Mouse (Mus musculus): ENCODE measurements around the gene Smad6.

Smad6 gene

DNA sequence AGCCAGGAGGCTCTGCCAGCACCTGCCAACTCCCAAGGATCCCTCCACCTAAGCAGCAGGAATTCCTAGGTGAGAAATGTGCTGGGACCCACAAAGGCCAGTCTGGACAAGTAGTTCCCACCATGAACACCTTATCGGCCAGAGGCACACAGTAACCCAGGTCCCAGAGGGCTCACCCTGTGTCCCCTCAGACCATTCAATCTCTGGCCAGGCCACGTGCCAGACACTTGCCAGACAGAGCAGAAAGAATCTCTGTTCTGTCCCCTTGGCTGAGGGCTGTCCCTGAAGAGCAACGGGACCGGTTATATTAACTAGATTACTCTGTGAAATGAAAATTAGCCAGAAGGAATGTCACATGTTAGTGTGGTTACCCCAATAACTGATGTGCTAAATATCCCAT, 39.9 kb downstream of the Smad6 start:
- no peak for DNase-seq

- DNase-seq, result no peak
Observed at GRCm38 (mm10) chr9:63981371-63981770, 40.5 kb downstream of the Smad6 start.

DNA sequence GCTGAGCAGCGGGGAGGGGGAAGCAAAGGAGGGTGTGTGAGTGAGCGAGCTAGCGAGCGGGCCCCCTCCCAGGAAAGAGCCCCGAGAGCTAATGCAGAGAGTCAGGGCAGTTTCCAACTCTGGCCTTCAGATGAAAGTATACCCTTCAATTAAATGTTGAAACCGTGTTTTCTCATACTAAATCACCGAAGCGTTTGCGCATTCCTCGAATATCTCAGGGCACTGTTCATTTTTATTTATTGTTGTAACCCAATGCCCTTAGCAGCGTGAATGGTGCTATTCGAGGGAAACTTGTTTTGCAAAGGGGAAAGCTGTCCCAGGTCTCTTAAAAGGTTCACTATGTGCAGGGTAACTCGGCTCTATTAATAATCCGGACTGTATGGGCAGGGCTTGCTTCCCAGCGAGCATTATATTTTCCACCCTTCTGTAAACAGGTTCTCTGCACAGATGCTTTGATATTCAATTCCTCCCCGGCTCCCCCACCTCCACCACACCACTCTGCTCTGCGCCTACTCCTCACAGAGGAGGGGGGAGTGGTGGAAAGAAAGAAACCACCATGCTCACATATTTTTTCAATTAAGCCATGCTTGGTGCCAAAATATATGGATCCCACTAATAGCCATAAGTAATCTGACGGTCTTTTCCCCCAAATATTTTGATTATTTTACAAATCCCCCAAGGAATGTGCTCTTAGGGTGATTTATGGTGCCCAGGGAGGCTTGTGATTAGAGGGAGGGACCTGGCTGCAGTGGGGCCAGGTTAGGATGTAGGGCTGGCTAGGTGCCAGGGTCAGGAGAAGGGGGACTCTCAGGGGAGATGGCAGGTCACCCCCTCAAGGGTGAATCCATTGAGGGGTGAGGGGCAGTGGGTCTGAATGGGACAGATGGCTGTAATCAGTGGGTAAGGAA, 41.4 kb downstream of the Smad6 start:
- DNase-seq, result no peak

DNA sequence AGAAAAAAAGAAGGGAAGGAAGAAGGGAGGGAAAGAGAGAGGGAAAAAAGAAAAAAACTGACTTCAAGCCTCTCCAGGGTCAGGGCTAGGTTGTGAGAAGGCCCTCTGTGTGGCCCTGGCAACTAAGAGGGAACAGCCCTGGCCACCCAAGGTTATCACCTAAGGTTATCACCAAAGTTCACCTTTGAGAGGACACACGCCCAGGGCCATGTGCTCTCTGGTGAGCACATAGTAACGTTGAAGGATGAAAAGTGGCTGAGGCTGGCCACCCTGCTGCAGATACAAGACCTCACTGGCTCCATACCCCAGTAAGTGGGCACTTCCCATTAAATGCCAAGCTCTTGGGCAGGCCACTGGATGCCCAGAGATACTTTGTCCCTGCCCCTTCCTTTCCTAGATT, 42.6 kb downstream of the Smad6 start:
- DNase-seq, result no peak

DNA sequence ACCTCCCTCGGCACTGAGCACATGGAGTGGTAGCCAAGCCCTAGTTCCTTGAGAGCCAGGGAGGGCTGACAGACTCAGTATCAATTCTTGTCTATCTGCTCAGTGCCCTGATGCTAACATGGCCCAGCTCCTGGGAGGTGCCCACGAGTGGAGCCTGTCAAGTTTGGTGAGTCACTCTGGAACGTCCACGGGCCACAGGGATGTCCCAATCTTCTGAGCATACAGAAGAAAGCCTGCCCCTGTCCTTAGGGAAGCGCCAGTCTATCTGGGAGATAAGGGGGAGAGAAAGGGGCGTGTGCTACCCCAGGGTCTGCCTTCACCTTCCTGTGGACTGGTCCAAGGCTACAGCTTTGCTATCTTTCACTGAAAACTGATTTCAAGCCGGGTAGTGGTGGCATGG, 43.2 kb downstream of the Smad6 start:
- DNase-seq, result no peak

DNA sequence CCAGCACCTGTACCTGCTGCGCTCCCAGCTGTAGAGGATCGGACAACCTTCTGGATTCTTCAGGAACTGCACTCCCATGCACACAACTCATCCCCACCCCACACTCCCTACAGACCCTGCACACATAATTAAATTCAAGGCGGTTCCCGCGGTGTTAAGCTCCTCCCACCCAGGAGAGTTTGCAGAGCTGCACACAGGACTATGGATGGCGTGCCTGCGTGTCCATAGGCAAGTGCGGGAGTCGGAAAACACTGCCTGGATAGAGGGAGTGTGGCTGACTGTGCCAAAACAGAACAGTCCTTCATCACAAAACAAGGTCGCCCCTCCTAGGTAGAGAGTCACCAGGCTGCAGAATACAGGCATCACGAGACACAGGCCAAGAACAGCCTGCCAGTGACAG, 45.9 kb downstream of the Smad6 start:
- DNase-seq, result no peak

GRCm38 (mm10) chr9:63974258-63975023, 47.4 kb downstream of the Smad6 start:
- no peak for DNase-seq

- DNase-seq, result no peak
Observed at GRCm38 (mm10) chr9:63973662-63974190, 48.1 kb downstream of the Smad6 start.

DNA sequence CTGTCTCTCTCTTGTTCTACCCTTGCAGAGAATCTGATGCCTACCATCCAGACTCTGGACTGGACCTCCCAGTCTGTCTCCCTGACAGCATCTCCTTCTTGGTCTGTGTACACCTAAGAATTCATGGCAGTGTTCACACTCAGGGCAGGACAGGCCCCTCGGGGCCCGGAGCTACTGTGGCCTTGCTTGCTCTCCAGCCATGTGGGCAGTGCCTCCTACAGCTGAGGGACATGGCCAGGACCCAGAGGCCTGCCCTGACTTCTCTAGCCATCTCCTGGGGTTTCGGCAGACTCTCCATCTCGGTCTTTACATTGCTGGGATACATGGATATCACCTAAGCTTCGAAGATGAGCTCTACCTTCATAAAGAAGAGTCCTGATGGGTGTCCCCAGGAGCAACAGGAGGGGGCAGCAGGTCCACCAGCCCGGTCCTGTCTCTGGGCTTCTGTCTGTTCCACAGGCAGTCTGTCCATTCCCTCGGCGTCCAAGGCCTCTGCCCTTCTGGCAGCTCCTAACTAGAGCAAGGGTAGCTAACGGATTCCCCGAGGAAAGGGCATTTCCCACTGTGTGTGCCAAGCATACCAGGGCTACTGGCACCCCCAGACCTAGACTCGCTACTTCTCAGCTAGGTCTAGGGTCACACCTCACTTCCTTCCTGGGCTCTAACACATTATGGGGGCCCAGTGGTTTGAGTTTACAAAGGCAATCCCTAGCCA, 49.1 kb downstream of the Smad6 start:
- no peak for DNase-seq

DNA sequence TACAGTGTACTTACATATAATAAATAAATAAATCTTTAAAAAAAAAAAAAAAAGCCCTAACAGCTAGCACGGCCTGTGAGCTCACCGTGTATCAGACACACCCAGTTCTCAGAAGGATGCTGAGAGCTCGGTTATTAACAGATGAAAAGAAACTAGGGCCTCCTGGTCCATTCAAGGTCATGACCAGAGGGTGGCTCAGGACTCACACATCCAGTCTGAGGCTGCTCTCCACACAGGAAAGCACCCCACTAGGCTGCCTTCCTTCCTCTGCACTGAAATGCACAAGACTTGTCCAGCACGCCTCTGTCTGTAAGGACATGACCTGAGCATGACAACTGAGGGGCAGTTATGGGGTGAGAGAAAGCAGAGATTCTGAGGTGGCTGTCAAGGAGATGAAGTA, 50.3 kb downstream of the Smad6 start:
- DNase-seq, result no peak

GRCm38 (mm10) chr9:63970836-63971235, 51.0 kb downstream of the Smad6 start:
- DNase-seq, result no peak

DNA sequence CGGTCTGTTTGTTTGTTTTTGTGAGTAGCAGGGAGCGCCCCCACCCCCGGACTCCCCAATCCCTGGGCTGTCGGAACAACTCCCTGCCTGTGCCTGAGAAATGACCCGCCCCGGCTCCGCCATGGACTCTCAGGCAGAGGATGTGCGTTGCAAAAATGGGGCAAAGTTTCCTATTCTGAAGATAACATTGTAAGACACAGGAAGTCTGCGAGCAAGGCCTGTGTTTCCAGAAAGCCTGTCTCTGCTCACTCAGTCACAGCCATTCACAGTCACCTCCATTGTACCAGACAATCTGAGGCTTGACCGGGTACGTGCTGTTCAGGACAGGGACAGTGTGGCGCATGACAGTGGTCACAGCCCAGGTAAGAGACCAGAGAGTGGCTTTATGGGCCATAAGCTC, 51.5 kb downstream of the Smad6 start:
- no peak for DNase-seq

DNA sequence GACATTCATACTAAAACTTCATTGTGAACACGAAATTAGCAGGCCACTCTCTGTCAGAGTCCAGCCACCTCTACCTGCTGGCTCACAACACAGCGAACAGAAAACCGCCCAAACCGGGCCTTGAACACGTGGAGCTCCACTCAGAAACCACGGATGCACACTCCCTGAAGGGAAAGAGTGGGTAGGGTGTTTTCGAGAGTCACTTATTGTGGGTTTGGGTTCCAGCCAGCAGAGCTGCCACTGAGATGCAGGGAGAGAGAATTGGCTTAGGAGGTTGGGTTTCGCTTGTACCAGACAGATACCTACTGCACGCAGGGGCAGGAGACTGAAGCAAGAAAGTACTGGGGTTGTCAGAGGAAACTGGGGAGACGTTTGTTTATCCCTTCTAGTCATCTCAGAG, 52.4 kb downstream of the Smad6 start:
- no peak for DNase-seq

DNA sequence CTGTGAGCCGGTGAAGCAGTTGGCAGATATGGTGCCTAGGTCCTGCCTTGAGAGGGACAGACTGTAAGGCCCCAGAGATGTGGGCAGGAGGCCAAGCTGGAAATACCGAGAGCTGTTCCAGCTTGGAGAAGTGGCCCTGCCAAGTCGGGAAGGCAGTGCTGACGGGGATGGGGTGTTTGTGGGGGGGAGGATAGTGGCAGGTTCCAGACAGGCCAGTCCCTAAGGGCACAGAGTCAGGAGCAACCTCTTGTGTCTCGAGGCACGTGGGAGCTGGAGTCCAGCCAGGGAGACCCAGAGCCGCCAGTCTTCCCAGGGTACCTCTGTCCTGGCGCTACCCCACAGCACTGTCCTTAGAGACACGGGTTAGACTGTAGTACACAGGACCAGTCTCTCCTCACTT, 53.3 kb downstream of the Smad6 start:
- peak in 1 of 2 experiments; percentile 19 for DNase-seq

- no peak for DNase-seq
Observed at GRCm38 (mm10) chr9:63967408-63968172, 54.3 kb downstream of the Smad6 start.

DNA sequence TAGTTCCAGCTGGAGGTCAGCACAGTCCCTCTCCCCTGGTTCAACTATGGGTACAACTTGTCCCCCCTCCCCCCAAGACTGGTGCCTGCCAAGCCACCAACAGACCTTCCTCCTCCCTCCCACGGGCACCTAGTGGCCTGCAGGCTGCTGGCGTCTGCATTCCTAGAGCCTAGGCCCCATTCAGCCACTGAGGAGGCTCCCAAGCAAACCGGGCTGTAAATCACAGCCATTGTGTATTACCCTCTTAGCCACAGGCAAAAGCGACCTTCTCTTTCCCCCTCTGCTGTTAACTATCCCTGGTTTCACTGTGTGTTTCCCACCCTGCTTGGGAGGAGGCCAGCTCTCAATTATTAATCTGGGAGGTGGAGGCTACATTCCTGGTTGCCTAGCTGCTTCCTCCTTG, 56.3 kb downstream of the Smad6 start:
- DNase-seq, result no peak

GRCm38 (mm10) chr9:63961881-63962280, 60.0 kb downstream of the Smad6 start:
- no peak for DNase-seq

- DNase-seq, result no peak
Observed at GRCm38 (mm10) chr9:63960829-63961185, 61.1 kb downstream of the Smad6 start.

GRCm38 (mm10) chr9:63959933-63960828, 61.7 kb downstream of the Smad6 start:
- DNase-seq, result no peak

DNA sequence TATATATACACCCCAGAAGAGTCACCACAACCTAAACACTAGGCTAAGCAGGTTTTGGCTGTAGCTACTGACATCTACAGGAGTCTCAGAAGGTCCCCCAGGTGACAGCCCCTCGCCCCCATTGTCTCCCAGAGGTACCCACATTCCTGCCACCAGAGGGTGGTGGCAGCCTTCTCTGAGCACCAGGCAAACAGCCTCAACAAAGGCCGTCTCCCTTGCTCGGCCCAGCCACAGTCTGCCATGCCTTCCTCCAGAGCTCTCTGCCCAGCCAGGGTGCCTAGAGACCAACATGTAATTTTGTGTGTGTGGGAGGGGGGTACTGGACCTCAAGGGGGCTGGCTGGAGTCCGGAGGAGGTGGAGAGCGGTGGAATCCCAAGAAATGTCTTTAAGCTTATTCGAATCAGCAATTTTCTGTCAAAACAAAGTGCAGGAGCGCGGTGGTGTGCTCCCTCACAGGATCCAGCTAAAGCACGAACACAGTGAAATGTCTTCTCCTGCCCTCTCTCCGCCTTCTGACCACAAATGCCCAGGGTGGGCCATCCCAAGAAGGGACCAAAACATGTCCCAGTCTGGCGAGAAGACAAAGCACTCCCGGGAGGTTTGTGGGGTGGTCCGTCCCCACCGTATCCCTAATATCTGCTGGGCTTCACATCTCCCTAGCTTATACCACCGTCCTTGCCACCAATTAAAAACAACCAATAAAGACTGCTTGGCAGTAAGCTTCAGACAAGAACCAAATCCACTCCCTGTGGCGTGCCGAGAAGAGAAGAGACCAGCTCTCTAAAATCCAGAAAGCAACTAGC, 62.5 kb downstream of the Smad6 start:
- DNase-seq, result no peak

All from thymus, adult 18-20 months (tissue).